Mouse (Mus musculus) forelimb bud, embryonic 11.5 days (tissue): ENCODE data around the gene Elf5.

Experiments used
- DNase-seq: peaks from one replicate; pipeline ENCODE4 v3.0.0-alpha.2; 2012; ENCODE audit warnings: low read depth, low spot score

Elf5 gene

GRCm38 (mm10) chr2:103432695-103433275 is 21.3 kb downstream of the Elf5 start:
- DNase-seq = no peak

DNA sequence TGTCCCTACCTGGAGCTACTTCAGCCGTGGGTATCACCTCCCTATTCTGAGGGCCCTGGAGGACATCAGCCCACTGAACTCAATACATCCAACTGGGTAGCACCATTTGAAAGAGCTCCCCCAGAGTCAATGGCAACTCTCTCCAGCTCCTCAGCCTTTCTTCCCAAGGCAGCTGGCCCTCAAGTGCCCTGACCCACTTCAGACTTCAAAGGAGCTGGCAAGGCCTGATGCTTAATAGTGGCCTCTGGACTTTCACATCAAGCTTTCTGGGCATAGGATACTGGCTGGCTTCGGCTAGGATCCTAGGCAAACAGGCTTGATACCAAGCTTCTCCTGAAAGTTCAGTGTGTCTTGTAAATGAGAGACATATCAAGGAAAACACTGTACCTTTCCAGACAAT is 23.6 kb downstream of the Elf5 start:
- no peak for DNase-seq

DNA sequence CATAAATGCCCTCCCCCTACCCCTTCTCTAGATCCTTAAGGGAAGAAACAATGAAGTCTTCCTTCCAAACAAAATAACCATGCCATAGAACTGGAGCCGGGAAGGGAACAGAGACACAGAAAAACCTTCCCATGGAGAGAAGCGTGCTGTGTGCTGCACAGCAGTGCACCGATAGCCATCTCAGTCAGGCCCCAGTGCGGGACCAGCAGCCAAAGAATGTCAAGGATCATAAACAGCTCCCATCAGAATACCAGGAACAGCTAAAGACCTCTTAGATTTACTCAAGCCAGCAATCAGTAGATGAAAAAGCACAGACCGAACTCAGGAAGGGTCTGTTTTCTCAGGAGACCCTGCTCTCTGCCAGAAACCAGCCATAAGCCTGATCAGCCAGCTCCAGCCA is 25.0 kb downstream of the Elf5 start:
- DNase-seq = no peak

GRCm38 (mm10) chr2:103439071-103439622 is 27.7 kb downstream of the Elf5 start:
- no peak for DNase-seq

DNA sequence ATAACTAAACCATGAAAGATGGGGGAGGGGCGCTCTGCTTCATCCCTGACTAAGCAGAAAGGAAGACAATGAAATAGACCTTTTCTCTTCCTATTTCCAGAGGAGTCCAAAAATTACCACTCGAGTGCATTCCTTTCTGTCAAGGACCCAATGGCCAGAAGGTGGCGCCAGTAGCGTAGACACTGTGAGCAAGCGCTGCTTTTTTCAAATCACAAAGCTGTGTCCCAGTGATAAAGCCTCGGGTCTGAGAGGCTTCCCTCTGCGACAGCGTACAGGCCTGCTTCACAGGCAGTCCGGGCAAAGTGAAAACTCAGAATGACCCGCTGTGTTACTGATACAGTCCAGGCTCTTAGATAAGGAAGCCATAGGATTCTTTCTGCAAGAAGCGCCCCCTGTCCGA is 28.2 kb downstream of the Elf5 start:
- DNase-seq = peak; percentile 81

GRCm38 (mm10) chr2:103445776-103446175 is 34.3 kb downstream of the Elf5 start:
- peak; percentile 52 for DNase-seq

- DNase-seq = no peak
Observed at GRCm38 (mm10) chr2:103446326-103446725, 34.8 kb downstream of the Elf5 start.

- DNase-seq = no peak
Observed at GRCm38 (mm10) chr2:103448947-103449560, 37.6 kb downstream of the Elf5 start.

- no peak for DNase-seq
Observed at GRCm38 (mm10) chr2:103449813-103450212, 38.3 kb downstream of the Elf5 start.

- no peak for DNase-seq
Observed at GRCm38 (mm10) chr2:103450267-103450666, 38.8 kb downstream of the Elf5 start.

DNA sequence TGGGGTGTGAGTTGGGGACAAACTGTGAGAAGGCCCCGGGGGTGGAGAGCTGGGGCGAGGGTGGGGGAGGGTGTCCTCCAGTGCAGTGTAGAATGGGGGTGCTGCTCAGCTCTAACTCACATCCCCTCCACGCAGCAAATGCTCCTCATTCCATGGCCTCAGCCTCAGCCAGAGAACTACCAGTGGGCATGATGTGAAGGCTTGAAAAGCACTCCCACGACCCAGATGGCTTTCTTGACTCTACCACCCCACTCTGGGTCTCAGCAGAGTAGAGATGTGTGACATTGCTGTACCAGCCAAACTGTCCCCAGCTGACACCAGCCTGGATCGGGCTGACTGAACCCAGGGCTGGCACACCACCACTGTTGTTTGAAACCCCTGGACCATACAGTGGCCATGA is 41.1 kb downstream of the Elf5 start:
- no peak for DNase-seq

GRCm38 (mm10) chr2:103455748-103456147 is 44.3 kb downstream of the Elf5 start:
- no peak for DNase-seq

- peak; percentile 81 for DNase-seq
Observed at GRCm38 (mm10) chr2:103456646-103457045, 45.2 kb downstream of the Elf5 start.

DNA sequence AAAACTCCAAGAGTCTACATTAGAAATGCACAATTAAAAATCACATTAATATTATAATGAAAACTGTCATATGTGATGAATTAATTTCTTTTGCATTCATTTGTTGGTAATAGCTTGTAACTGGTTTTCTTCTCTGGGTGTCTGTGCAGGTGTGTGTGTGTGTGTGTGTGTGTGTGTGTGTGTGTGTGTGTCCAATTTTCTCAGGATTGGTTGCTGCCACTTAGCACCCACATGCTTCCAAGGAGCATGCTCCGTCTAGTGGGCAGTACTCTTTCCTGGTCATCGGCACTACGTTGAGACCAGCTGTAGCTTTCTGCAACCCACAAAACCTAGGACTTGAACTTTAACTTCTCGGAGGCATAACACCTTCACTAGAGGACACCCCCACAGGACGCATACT is 45.6 kb downstream of the Elf5 start:
- no peak for DNase-seq

GRCm38 (mm10) chr2:103457628-103458027 is 46.1 kb downstream of the Elf5 start:
- no peak for DNase-seq

- DNase-seq = no peak
Observed at GRCm38 (mm10) chr2:103459069-103459468, 47.6 kb downstream of the Elf5 start.

GRCm38 (mm10) chr2:103461210-103461609 is 49.7 kb downstream of the Elf5 start:
- DNase-seq = no peak

DNA sequence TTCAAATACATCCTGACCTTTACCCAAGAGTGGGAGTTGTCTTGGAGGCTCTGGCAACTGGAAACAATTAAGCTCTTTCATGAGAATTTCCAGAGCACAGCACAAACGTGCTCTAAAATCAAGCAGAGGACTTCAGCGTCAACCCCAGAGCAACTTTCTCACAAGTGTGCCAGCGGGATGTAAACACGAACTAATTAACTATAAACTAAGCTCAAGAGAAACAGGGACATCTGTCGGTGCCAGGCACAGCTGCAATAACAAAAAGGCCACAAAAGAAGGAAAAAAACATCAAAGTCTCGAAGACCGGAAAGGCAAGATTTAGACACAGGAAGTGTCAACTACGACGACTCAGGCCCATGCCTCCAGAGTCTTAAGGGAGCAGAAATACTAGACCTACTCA is 50.3 kb downstream of the Elf5 start:
- DNase-seq = peak; percentile 70

- no peak for DNase-seq
Observed at GRCm38 (mm10) chr2:103462746-103463145, 51.3 kb downstream of the Elf5 start.

GRCm38 (mm10) chr2:103464524-103464923 is 53.0 kb downstream of the Elf5 start:
- DNase-seq = no peak

GRCm38 (mm10) chr2:103465429-103465828 is 53.9 kb downstream of the Elf5 start:
- no peak for DNase-seq

GRCm38 (mm10) chr2:103466272-103466671 is 54.8 kb downstream of the Elf5 start:
- DNase-seq = no peak

GRCm38 (mm10) chr2:103466984-103467588 is 55.6 kb downstream of the Elf5 start:
- no peak for DNase-seq
